Mouse (Mus musculus): ENCODE measurements around the gene Gm3435.
A peak's percentile ranks its signal among the peaks of the same experiment; 100 is the strongest.
"Not testable (repeated sequence)": the region's sequence is repeated elsewhere in the genome, so short reads cannot be mapped to it uniquely, and the experiment has no call there.

Gene Gm3435

DNA sequence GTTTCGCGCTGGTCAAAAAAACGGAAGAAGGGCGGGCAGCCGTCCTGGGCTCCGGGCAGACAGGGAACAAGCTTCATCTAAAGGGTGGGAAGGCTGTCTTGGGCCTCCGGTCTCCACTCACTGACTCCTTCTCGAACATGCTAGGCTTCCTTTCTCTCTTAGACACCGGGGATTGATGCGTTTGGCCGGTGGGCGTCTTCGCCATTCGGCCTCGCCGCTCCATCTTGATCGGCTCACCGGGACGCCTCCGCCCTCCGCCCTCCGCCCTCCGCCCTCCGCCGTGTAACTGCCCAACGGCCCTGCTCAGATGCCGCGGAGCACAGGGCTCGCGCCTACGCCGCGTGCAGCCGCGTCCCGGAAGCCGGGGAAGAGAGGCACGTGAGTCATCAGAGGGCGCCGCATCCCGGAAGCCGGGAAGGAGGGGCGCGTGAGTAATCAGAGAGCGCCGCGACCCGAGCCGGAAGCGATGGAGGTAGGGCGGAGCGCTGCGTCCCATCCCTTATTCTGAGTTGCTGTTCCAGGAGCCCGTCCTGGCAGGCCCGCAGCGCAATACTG, 31.3 kb downstream of the Gm3435 start, which contains the start of the genes Ermard, Tcte3 and Gm3448:
Gene Ermard, plus strand, starts transcription at position 34 of the 555 bp plus-strand sequence.
Gene Tcte3, minus strand, starts transcription at position 314 of the 555 bp plus-strand sequence.
Gene Gm3448, minus strand, starts transcription at position 363 of the 555 bp plus-strand sequence.
- peak; percentile 63 to 67 for DNase-seq

DNA sequence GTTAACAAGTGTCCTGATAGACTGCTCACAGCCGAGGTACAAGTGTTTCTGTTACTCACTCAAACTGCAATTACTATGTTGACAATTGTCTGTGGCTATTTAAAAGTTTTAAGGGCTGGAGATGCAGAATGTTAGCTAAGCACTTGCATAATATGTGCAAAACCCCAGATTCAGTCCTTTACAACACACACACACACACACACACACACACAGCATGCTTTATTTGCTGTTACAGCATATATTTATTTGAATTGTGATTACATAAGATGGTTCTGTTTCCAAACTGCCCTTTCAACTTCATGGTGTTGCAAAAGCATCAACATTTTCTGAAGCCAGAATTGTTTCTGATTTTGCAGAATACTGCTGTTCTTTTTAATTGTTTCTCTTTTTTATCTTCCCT, 40.4 kb downstream of the Gm3435 start:
- not testable (repeated sequence) for DNase-seq

DNA sequence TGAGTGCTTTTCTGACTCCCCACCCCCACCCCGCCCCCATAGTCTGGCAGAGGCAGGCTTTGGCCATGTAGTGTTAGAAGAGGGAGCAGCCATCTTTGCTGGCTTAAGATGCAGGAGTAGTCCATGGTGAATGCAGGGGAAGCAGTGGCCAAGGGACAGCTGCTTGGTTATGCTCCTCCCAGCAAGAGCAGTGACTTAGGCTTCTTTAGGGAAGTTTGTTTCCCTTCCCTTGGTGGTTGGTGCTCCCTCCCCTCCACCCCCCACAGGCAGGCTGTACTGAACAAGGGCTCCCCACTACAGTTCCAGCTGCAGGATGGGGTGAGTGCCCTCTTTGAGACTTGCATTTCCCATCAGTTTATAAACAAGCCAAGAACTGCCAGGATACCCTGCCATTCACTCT, 42.8 kb downstream of the Gm3435 start:
- not testable (repeated sequence) for DNase-seq

DNA sequence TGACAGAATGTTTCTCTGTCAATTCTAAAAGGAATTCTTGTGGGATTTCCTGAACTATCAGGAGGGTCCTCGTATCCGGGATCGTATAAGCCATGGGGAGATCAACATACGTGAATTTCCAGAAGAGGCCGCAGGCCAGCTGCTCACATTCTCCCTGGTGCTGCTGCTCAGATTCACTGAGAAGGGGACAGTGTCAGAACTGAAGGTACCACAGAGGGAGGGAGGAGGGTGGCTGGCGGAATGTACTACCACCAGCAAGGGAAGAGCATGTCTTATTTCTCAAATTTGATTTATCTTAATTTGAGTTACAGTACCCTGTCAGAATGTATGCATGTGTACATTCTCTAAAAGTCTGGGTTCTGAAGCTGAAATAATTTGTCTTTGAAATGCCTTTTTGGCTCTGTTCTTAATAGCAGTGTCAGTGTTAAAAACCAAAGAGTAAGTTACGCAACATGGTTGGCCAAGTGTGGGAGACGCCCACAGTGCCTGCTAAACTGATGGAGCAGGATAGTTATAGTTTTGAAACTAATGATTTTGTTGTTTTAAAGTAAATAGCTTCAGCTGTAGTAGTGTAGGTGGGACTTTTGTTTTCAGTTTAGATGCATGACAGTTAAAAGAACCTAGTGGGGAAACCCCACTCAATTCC, 43.3 kb downstream of the Gm3435 start:
- not testable (repeated sequence) for DNase-seq

DNA sequence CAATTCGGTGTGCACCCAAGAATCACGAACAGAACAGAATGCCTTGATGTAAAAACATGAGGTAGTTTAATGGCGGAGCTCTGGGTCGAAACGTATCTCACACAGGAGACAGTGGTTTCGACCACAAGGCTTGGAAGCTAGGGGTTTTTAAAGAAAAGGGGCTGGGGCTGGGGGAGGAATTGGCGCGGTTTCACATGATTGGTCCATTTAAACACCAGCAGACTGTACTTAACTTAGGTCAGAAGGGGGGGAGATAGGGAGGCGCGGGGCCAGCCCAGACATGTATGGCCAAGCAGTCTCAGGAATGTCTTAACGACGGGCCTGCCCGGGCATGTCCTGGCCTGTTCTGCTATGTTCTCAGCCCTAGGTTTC, 43.8 kb downstream of the Gm3435 start:
- DNase-seq, result not testable (repeated sequence)

DNA sequence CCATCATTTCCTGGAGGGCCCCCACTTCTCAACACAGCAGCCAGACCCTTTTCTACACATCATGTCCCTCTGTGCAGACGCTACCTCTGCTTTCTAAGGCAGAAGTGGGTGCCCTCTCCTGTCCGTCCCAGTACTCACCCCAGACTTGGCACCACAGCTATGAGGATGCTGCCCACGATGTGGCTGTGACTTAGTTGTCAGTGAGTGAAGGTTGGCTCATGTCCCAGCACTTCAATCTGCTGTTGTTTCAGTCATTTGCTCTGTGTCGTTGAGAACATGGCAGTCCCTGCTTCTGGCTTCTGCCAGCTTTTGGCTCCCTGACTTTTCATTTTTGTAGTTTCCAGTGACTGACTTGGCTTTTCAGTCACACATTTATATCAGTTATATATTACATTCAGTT, 45.9 kb downstream of the Gm3435 start:
- DNase-seq, result no peak

DNA sequence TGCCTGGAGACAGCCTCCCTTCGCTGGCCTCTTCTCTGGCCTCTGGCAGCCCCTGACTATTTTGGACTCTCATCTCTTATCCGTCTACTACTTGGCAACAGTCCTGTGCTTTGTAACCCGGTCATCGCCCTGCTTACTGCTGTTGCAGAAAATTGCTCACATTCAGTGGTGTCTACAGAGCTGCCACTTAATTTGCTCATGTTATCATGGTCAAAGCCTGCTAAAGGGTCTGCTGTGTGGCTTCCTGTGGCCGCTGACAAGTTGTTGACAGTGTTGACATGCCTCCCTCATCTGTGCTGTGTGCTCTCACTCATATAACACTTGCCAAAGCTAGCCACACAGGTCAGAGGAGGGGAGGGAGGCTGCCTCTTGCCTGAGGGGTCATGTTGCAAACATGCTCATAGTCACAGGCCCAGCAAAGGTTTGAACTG, 48.2 kb downstream of the Gm3435 start:
- DNase-seq, result no peak

DNA sequence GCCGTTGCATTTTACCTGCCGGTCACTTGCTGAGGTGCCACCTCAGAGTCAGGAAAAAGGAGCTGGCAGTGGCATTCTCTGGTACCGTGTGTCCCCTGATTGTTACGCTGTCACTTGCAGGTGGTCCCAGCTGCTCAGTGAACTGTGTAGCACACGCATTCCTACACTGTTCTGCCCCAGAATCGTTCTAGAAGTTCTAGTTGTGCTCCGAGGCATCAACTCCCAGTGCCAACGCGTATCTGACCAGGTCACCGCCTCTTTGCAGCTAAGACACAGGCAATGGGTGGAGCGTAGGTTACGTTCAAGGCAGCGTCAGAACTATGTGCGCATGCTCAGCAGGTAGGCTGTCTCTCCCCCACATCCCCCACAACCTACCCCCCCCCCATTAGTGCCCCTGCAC, 49.7 kb downstream of the Gm3435 start:
- DNase-seq, result no peak

DNA sequence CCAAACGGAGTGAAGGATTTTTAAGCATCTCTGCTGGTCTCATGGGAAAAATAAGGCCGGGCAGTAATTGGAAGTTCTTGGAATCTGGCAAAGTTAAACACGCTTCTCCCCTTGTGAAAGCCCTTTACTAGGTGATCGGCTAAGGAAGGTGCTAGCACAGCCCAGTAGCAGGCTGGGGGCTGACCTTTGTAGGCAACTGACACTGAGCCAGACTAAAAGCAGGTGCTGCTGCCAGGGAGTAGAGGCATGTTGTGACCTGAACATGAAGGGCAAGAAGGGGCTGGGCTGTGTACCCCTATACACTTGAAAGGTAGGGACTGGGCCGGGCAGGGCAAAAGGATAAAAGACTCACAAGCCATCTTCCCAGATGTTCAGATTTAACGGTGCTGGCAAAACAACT, 50.4 kb downstream of the Gm3435 start:
- no peak for DNase-seq

DNA sequence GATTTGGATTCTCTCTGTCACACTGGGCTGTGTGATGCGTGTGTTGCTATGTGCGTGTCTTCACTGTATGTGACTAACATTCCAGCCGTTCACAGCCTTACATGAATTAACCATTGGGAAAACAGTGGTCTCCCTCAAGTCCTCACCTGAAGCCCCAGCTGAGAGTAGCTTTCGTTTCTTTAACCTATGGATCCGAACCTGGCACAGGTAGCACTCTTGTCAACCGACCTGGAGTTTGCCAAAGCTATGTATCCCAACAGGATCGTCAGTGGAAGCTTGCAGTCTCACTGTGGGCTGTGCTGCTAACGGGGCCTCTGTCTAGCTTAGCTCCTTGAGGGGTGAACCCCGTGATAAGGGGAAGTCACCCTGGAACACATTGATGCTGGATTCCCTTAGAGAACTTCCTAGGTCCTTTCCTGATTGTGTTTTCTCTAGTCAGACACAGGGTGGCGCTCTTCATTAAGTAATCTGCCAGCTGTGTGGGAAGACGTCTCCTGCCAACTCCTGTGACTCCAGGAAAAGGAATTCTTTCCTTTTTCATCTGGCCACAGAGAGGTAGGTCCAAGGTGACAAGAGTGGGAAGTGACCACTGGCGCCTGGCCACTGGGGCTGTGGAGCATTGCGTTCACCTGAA, 55.5 kb downstream of the Gm3435 start:
- peak; percentile 80 for DNase-seq

DNA sequence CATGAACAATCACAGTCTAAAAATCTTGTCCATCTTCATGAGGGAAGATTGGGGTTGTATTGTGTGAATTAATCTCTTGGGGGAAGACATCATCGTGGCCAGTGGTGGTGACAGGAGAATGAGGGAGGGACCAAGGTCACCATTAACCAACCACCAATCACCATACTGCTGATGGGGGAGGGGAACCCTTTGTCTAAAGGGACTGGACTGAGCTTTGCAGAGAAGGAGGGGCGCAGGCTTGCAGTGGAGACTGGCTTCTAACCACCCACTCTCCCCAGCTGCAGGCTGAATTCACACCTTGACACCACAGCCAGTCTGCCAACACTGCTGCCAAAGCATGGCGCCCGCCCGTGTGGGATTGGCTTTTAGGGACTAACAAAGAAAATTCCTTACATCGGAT, 56.1 kb downstream of the Gm3435 start:
- DNase-seq, result peak; percentile 37 to 41

DNA sequence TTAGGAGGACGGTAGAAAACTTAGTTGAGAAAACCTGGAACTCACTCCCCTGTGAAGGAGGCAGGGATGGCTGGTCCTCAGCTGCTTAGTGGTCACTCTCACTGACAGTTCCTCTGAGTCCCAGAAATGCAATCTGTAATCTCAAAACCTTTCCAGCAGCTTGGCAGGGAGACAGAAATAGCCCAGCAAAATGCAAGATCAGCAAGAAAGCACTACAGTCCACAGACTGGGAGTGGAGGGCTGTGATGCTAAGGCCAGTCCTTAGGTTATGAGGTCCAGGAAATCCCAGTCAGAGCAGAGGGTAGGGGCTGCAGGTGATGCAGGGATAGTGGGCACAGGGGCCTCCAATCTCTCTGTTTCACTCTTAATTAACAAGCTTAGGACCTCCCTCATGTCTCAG, 56.9 kb downstream of the Gm3435 start:
- peak in 1 of 2 experiments; percentile 12 for DNase-seq

DNA sequence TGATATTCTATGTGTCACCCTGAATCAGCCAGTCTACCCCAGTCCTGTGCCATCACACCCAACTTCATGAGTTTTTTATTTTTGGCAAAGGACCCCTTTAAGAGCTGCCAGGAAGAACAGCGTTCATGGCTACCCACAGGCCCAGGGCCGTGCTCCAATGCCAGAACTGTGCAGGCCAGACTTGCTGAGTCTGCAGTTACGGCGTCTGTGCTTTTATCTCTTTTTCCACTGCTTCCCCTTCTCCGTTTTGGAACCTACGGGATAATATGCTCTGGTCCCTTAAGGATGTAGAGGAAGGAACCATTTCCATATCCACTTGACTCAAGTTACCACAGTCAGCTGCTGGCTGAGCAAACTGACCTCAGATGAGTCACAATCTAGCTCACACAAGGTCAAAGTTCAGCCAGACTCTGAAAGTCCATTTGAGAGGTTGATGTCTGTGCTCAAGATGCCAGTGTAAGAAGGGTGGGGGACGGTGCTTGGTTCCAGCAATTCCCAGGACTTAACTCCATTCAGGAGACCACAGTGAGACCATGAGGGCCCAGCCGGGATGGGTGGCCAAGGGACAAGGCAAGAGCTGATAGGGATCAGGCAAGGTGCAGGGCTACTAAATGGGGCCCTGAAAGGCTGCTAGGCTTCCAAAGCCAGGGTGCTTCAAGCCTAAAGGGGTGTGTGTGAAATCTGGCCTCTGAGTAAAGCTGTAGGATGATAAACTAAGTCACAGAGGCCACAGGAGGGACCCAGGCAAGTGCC, 58.2 kb downstream of the Gm3435 start:
- peak in 1 of 2 experiments; percentile 20 for DNase-seq

DNA sequence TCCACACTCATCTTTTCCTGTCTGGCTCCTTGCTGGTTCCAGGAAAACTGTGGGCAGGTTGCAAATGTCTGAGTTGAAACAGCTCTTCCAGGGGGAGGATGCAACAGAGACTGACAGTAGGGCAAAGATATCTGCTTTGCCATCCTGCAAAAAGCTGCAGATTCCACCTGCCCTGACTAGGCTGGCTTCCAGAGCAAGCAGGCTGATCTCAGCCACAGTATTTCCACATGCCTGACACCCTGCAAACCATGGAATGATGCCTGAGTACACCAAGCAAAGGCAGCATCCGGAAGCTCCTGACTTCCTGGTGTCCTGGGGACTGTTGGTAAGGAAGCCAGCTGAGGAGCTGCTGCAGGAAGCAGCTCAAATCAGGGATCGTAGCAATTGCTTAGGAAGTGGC, 59.1 kb downstream of the Gm3435 start:
- DNase-seq, result peak; percentile 33 to 38

Measured in cerebellum, postnatal 14 days (tissue).